Mouse (Mus musculus) erythroblast, embryonic 14.5 days (primary cell): ENCODE data around the gene Dnajb13.

ENCODE experiments used
- GATA1 ChIP-seq: IDR thresholded peaks from 2 replicates; pipeline ENCODE4 v1.6.1; 2012; ENCODE audit warnings: low read length, inconsistent platforms, mixed read lengths
- TAL1 ChIP-seq: IDR thresholded peaks from 3 replicates; pipeline ENCODE4 v1.6.1; 2012; ENCODE audit warnings: low read length, inconsistent platforms, mixed read lengths

GRCm38 (mm10) chr7:100501027-100501843 lies 13.5 kb downstream of the Dnajb13 start:
- TF ChIP-seq TAL1, result no peak
- no peak for TF ChIP-seq GATA1
